Mouse (Mus musculus): Measurements from ENCODE around the gene Phldb1. TPM values are rescaled to one million over a fixed set of nuclear protein-coding genes. Genes with fewer than 3 reads are reported as not detected.
"Not testable (repeated sequence)": the region's sequence is repeated elsewhere in the genome, so short reads cannot be mapped to it uniquely, and the experiment has no call there.

Gene Phldb1
- polyA plus RNA-seq, 1 experiment, result 19.0 TPM

DNA sequence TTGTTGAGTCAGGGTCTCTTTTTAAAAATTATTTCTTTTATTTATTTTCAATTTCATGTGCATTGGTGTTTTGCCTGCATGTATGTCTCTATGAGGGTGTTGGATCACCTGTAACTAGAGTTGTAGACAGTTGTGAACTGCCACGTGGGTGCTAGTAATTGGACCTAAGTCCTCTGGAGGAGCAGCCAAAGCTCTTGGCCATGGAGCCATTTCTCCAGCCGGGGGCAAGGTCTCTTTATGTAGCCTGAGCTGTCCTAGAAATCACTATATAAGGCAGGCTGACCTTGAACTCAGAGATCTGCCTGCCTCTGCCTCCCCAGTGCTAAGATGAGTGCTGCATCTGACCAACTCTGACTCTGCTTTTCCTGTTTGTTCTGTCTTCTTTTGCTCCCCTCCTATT, 90.8 kb downstream of the Phldb1 start:
- TF ChIP-seq CTCF (IDR thresholded peaks at IDR 0.05; ENCODE audit: low read depth, low read length) (no peak), EP300 (IDR thresholded peaks at IDR 0.05; ENCODE audit: insufficient read depth, low read depth, low read length) (no peak), POLR2A (IDR thresholded peaks at IDR 0.05; ENCODE audit: insufficient read depth, low read length) (no peak)
- H3K4me1 ChIP-seq (ENCODE audit: control insufficient read depth, insufficient read depth, low read length), result peaks cover 2% of the 10 kb centered on the region
- no peaks in the 10 kb centered on the region for H3K36me3 ChIP-seq (ENCODE audit: control insufficient read depth, insufficient read depth, low read length, poor library complexity, severe bottlenecking)
- H3K9ac ChIP-seq (ENCODE audit: low read depth, poor library complexity, severe bottlenecking), result no peak overlapping the region
- no peaks in the 10 kb centered on the region for H3K27me3 ChIP-seq (ENCODE audit: control insufficient read depth, insufficient read depth, low read length, poor library complexity, severe bottlenecking)
- H3K27ac ChIP-seq (ENCODE audit: insufficient read depth, low read length), result no peak overlapping the region
- H3K4me3 ChIP-seq (ENCODE audit: low read depth, low read length), result no peak overlapping the region
- no peaks in the 10 kb centered on the region for H3K9me3 ChIP-seq (replicated peaks; ENCODE audit: control insufficient read depth, insufficient read depth, low read length, poor library complexity, severe bottlenecking)

DNA sequence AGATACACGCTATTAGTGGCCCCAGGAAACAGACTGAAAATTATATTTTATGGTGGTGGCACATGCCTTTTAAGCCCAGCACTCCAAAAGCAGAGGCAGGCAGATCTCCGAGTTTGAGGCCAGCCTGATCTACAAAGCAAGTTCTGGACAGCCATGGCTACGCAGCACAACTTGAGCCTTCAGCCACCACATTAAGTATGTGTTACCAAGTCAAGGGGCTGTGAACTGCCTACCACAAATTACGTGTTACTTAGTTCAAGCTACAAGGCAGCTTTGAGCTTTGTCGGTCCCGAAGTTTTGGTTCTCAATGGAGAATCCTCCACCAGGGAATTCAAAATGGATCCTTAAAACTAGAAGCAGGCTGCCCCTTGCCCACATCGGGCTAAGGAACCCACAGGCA, 91.9 kb downstream of the Phldb1 start:
- TF ChIP-seq POLR2A (IDR thresholded peaks at IDR 0.05; ENCODE audit: insufficient read depth, low read length) (no peak), EP300 (IDR thresholded peaks at IDR 0.05; ENCODE audit: insufficient read depth, low read depth, low read length) (no peak), CTCF (IDR thresholded peaks at IDR 0.05; ENCODE audit: low read depth, low read length) (no peak)
- H3K36me3 ChIP-seq (ENCODE audit: control insufficient read depth, insufficient read depth, low read length, poor library complexity, severe bottlenecking), result 0 out of 2 replicates have a peak, but pooled peaks cover 3% of the 10 kb centered on the region
- no peak overlapping the region for H3K4me3 ChIP-seq (ENCODE audit: low read depth, low read length)
- H3K9ac ChIP-seq (ENCODE audit: low read depth, poor library complexity, severe bottlenecking), result no peak overlapping the region
- H3K27ac ChIP-seq (ENCODE audit: insufficient read depth, low read length), result no peak overlapping the region
- H3K9me3 ChIP-seq (replicated peaks; ENCODE audit: control insufficient read depth, insufficient read depth, low read length, poor library complexity, severe bottlenecking), result no peaks in the 10 kb centered on the region
- peaks cover 2% of the 10 kb centered on the region for H3K4me1 ChIP-seq (ENCODE audit: control insufficient read depth, insufficient read depth, low read length)
- H3K27me3 ChIP-seq (ENCODE audit: control insufficient read depth, insufficient read depth, low read length, poor library complexity, severe bottlenecking), result no peaks in the 10 kb centered on the region

DNA sequence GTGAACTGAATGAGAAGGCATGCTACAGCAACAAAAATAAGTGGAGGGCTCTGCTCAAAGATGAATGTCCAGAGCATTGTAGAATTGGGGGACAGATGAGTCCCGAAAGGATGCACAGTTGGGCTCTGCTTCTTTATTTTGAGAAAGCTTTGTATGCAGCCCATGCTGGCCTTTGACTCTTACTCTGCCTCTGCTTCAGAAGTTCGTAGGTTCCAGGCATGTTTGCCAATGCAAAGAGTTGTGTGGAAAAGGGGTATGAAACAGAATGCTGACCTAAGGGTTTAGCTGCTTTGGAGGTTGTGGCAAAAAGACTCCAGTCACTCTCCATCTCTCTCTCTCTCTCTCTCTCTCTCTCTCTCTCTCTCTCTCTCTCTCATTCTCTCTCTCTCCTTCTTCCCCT, 93.4 kb downstream of the Phldb1 start:
- no peak overlapping the region for H3K4me3 ChIP-seq (ENCODE audit: low read depth, low read length)
- TF ChIP-seq POLR2A (IDR thresholded peaks at IDR 0.05; ENCODE audit: insufficient read depth, low read length), result no peak
- TF ChIP-seq CTCF (IDR thresholded peaks at IDR 0.05; ENCODE audit: low read depth, low read length), result no peak
- no peak for TF ChIP-seq EP300 (IDR thresholded peaks at IDR 0.05; ENCODE audit: insufficient read depth, low read depth, low read length)
- no peaks in the 10 kb centered on the region for H3K9me3 ChIP-seq (replicated peaks; ENCODE audit: control insufficient read depth, insufficient read depth, low read length, poor library complexity, severe bottlenecking)
- H3K4me1 ChIP-seq (ENCODE audit: control insufficient read depth, insufficient read depth, low read length), result peaks cover 2% of the 10 kb centered on the region
- H3K36me3 ChIP-seq (ENCODE audit: control insufficient read depth, insufficient read depth, low read length, poor library complexity, severe bottlenecking), result peaks cover 9% of the 10 kb centered on the region
- H3K9ac ChIP-seq (ENCODE audit: low read depth, poor library complexity, severe bottlenecking), result no peak overlapping the region
- no peak overlapping the region for H3K27ac ChIP-seq (ENCODE audit: insufficient read depth, low read length)
- no peaks in the 10 kb centered on the region for H3K27me3 ChIP-seq (ENCODE audit: control insufficient read depth, insufficient read depth, low read length, poor library complexity, severe bottlenecking)

DNA sequence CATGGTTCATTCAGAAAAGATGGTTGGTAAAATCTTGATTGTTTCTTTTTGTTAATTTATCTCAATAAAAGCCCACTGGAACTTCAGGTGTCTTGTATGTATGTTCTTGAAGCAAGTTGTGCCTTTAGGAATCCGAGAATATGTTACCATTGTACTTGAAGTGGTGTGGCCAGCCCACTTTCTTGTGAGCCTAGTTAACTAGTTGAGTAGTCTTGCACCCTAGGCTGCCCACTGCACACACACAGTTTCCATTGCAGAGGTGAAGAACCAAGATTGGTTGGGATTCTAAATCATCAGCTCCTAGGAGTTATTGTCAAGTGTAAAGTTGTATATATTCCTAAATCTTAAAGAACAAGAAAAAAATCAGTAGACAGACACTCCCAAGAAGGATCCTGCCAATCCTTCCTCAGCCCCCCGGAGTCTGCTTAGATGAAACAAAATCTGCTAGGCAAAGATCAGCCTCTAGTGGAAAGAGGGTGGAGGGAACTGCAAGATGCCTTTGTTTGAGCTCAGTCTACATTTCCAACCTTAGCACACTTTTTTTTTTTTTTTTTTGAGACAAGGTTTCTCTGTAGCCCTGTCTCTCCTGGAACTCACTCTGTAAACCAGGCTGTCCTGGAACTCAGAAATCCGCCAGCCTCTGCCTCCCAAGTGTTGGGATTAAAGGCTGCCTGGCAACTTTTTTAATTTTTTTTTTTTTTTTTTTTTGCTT, 94.2 kb downstream of the Phldb1 start:
- TF ChIP-seq POLR2A (IDR thresholded peaks at IDR 0.05; ENCODE audit: insufficient read depth, low read length) (no peak), EP300 (IDR thresholded peaks at IDR 0.05; ENCODE audit: insufficient read depth, low read depth, low read length) (no peak), CTCF (IDR thresholded peaks at IDR 0.05; ENCODE audit: low read depth, low read length) (no peak)
- H3K4me1 ChIP-seq (ENCODE audit: control insufficient read depth, insufficient read depth, low read length), result peaks cover 2% of the 10 kb centered on the region
- H3K9me3 ChIP-seq (replicated peaks; ENCODE audit: control insufficient read depth, insufficient read depth, low read length, poor library complexity, severe bottlenecking), result no peaks in the 10 kb centered on the region
- H3K4me3 ChIP-seq (ENCODE audit: low read depth, low read length), result no peak overlapping the region
- no peak overlapping the region for H3K9ac ChIP-seq (ENCODE audit: low read depth, poor library complexity, severe bottlenecking)
- no peaks in the 10 kb centered on the region for H3K27me3 ChIP-seq (ENCODE audit: control insufficient read depth, insufficient read depth, low read length, poor library complexity, severe bottlenecking)
- H3K27ac ChIP-seq (ENCODE audit: insufficient read depth, low read length), result no peak overlapping the region
- peaks cover 17% of the 10 kb centered on the region for H3K36me3 ChIP-seq (ENCODE audit: control insufficient read depth, insufficient read depth, low read length, poor library complexity, severe bottlenecking)

DNA sequence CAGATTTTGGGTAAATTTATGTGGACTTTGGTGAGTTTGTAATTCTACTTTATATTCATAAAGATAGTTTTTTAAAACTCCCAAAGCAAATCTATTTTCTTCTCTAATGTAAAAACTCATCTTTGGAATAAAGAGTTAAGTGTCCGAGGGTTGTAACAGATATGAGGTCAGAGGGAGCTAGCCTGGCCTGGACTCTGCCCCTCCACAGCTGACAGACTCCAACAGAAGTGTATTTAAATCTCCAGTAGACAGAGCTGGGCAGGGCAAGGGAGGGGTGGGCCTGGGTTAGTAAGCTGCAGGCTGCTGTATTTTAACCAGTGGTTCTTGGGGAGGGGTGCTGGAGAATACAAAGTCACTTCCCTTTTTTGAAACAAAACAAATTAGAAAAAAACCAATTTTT, 95.0 kb downstream of the Phldb1 start:
- H3K9ac ChIP-seq (ENCODE audit: low read depth, poor library complexity, severe bottlenecking); H3K27ac ChIP-seq (ENCODE audit: insufficient read depth, low read length); H3K9me3 ChIP-seq (replicated peaks; ENCODE audit: control insufficient read depth, insufficient read depth, low read length, poor library complexity, severe bottlenecking); H3K27me3 ChIP-seq (ENCODE audit: control insufficient read depth, insufficient read depth, low read length, poor library complexity, severe bottlenecking); H3K4me1 ChIP-seq (ENCODE audit: control insufficient read depth, insufficient read depth, low read length); H3K4me3 ChIP-seq (ENCODE audit: low read depth, low read length): not testable (repeated sequence)
- peaks cover 25% of the 10 kb centered on the region for H3K36me3 ChIP-seq (ENCODE audit: control insufficient read depth, insufficient read depth, low read length, poor library complexity, severe bottlenecking)

DNA sequence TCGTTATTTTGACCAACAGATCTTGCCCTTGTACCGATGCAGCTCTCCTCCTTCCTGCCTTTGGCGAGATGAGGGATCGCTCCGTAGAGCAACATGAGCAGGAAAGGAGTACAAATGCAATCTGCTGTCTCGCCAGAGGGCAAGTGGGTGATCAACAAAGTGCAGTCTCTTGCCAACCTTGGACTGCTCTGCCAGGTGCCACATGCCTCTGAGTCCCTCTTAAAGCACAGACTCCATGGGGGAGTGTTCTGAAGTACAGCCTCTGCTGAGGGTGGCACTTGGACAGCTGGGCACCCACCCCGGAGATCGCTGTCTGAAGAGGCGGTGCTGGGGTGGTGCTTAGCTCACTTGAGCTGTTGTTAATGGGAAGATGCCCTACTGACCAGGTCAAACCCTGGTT, 96.3 kb downstream of the Phldb1 start:
- H3K4me1 ChIP-seq (ENCODE audit: control insufficient read depth, insufficient read depth, low read length); H3K4me3 ChIP-seq (ENCODE audit: low read depth, low read length); H3K27me3 ChIP-seq (ENCODE audit: control insufficient read depth, insufficient read depth, low read length, poor library complexity, severe bottlenecking); H3K9me3 ChIP-seq (replicated peaks; ENCODE audit: control insufficient read depth, insufficient read depth, low read length, poor library complexity, severe bottlenecking); H3K9ac ChIP-seq (ENCODE audit: low read depth, poor library complexity, severe bottlenecking); H3K27ac ChIP-seq (ENCODE audit: insufficient read depth, low read length): not testable (repeated sequence)
- peaks cover 36% of the 10 kb centered on the region for H3K36me3 ChIP-seq (ENCODE audit: control insufficient read depth, insufficient read depth, low read length, poor library complexity, severe bottlenecking)

Data from ES-Bruce4 (cell line).